Mouse (Mus musculus) ES-Bruce4 (cell line): ENCODE data around the gene Ppm1b. TPM values are rescaled to one million over a fixed set of nuclear protein-coding genes. Genes with fewer than 3 reads are reported as not detected.

ENCODE experiments used
- H3K27ac ChIP-seq: 2 replicates; pipeline ENCODE4 v1.5.1; 2012; ENCODE audit warnings: low read length, inconsistent platforms; ENCODE audit not compliant: insufficient read depth
- H3K27me3 ChIP-seq: 2 replicates; pipeline ENCODE4 v1.6.1; 2012; ENCODE audit warnings: mild to moderate bottlenecking, low read length, inconsistent platforms; ENCODE audit not compliant: control insufficient read depth, poor library complexity, insufficient read depth, severe bottlenecking
- H3K36me3 ChIP-seq: 2 replicates; pipeline ENCODE4 v1.6.1; 2012; ENCODE audit warnings: inconsistent platforms, mild to moderate bottlenecking, low read length, moderate library complexity; ENCODE audit not compliant: control insufficient read depth, poor library complexity, insufficient read depth, severe bottlenecking
- H3K4me1 ChIP-seq: one replicate; pipeline ENCODE4 v1.8.1; 2011; ENCODE audit warnings: low read length; ENCODE audit not compliant: control insufficient read depth, insufficient read depth
- H3K4me3 ChIP-seq: 2 replicates; pipeline ENCODE4 v1.5.1; 2011; ENCODE audit warnings: low read depth, mild to moderate bottlenecking, low read length
- H3K9ac ChIP-seq: 2 replicates; pipeline ENCODE4 v1.6.1; 2012; ENCODE audit warnings: low read depth, mild to moderate bottlenecking, inconsistent platforms; ENCODE audit not compliant: poor library complexity, severe bottlenecking
- H3K9me3 ChIP-seq: replicated peaks from 2 replicates; pipeline ENCODE4 v1.6.1; 2012; ENCODE audit warnings: mild to moderate bottlenecking, low read length, inconsistent platforms; ENCODE audit not compliant: control insufficient read depth, poor library complexity, insufficient read depth, severe bottlenecking
- CTCF ChIP-seq: IDR thresholded peaks from one replicate; pipeline ENCODE4 v1.8.1; 2011; ENCODE audit warnings: low read depth, low read length
- EP300 ChIP-seq: IDR thresholded peaks from 2 replicates; pipeline ENCODE4 v1.6.1; 2011; ENCODE audit warnings: low read depth, low read length; ENCODE audit not compliant: insufficient read depth
- POLR2A ChIP-seq: IDR thresholded peaks from one replicate; pipeline ENCODE4 v1.8.1; 2011; ENCODE audit warnings: low read length; ENCODE audit not compliant: insufficient read depth
- polyA plus RNA-seq: library from polyadenylated mRNA; stranded (reverse); fragments of >200 nt; gene quantifications from 2 replicates; pipeline ENCODE4 v1.2.4, GENCODE M21; 2011; ENCODE audit warnings: low read depth; ENCODE audit not compliant: missing spikeins, insufficient read depth, insufficient read length

Ppm1b gene
- polyA plus RNA-seq, 1 experiment: 150 TPM

GRCm38 (mm10) chr17:85038311-85038710 lies 81.8 kb downstream of the Ppm1b start:
- Histone ChIP-seq H3K4me3 (no peak overlapping the region), H3K4me1 (no peaks in the 10 kb centered on the region), H3K27ac (no peak overlapping the region), H3K36me3 (no peaks in the 10 kb centered on the region), H3K27me3 (no peaks in the 10 kb centered on the region), H3K9me3 (no peaks in the 10 kb centered on the region), H3K9ac (no peak overlapping the region)
- no peak for TF ChIP-seq POLR2A
- TF ChIP-seq EP300: no peak
- peak; percentile 1 for TF ChIP-seq CTCF

GRCm38 (mm10) chr17:85038761-85039160 lies 82.2 kb downstream of the Ppm1b start:
- H3K9me3 ChIP-seq: no peaks in the 10 kb centered on the region
- no peaks in the 10 kb centered on the region for H3K27me3 ChIP-seq
- TF ChIP-seq POLR2A: no peak
- TF ChIP-seq CTCF: no peak
- TF ChIP-seq EP300: no peak
- H3K4me1 ChIP-seq: no peaks in the 10 kb centered on the region
- no peak overlapping the region for H3K9ac ChIP-seq
- H3K27ac ChIP-seq: no peak overlapping the region
- no peak overlapping the region for H3K4me3 ChIP-seq
- no peaks in the 10 kb centered on the region for H3K36me3 ChIP-seq

GRCm38 (mm10) chr17:85040913-85041312 lies 84.4 kb downstream of the Ppm1b start:
- Histone ChIP-seq H3K9me3 (no peaks in the 10 kb centered on the region), H3K4me3 (no peak overlapping the region), H3K4me1 (no peaks in the 10 kb centered on the region), H3K27ac (no peak overlapping the region), H3K36me3 (no peaks in the 10 kb centered on the region), H3K9ac (no peak overlapping the region), H3K27me3 (no peaks in the 10 kb centered on the region)
- TF ChIP-seq EP300 (no peak), CTCF (no peak), POLR2A (no peak)

- Histone ChIP-seq H3K27ac (no peak overlapping the region), H3K9ac (no peak overlapping the region), H3K9me3 (no peaks in the 10 kb centered on the region), H3K4me3 (no peak overlapping the region), H3K36me3 (no peaks in the 10 kb centered on the region), H3K4me1 (no peaks in the 10 kb centered on the region), H3K27me3 (no peaks in the 10 kb centered on the region)
- TF ChIP-seq CTCF: no peak
- no peak for TF ChIP-seq EP300
- TF ChIP-seq POLR2A: no peak
Observed at GRCm38 (mm10) chr17:85042419-85042818, 85.9 kb downstream of the Ppm1b start.

- no peaks in the 10 kb centered on the region for H3K4me1 ChIP-seq
- no peaks in the 10 kb centered on the region for H3K27me3 ChIP-seq
- no peak for TF ChIP-seq EP300
- TF ChIP-seq CTCF: no peak
- TF ChIP-seq POLR2A: no peak
- H3K9ac ChIP-seq: no peak overlapping the region
- no peak overlapping the region for H3K4me3 ChIP-seq
- no peaks in the 10 kb centered on the region for H3K36me3 ChIP-seq
- H3K9me3 ChIP-seq: no peaks in the 10 kb centered on the region
- H3K27ac ChIP-seq: no peak overlapping the region
Observed at GRCm38 (mm10) chr17:85043404-85043816, 86.9 kb downstream of the Ppm1b start.

GRCm38 (mm10) chr17:85044466-85044865 lies 87.9 kb downstream of the Ppm1b start:
- H3K4me1 ChIP-seq: no peaks in the 10 kb centered on the region
- no peak overlapping the region for H3K4me3 ChIP-seq
- no peaks in the 10 kb centered on the region for H3K9me3 ChIP-seq
- H3K36me3 ChIP-seq: no peaks in the 10 kb centered on the region
- H3K9ac ChIP-seq: no peak overlapping the region
- no peaks in the 10 kb centered on the region for H3K27me3 ChIP-seq
- no peak overlapping the region for H3K27ac ChIP-seq
- TF ChIP-seq EP300 (no peak), CTCF (no peak)
